Mouse (Mus musculus): Measurements from ENCODE around the gene Tnfrsf8. TPM values are rescaled to one million over a fixed set of nuclear protein-coding genes. Genes with fewer than 3 reads are reported as not detected.
A peak's percentile ranks its signal among the peaks of the same experiment; 100 is the strongest.

The Tnfrsf8 gene
- polyA plus RNA-seq, 1 experiment from 2014 or later = not detected

GRCm38 (mm10) chr4:145252611-145253010 is 62.4 kb downstream of the Tnfrsf8 start:
- Histone ChIP-seq H3K9me3 (ENCODE audit: control insufficient read depth, low read length) (no peaks in the 10 kb centered on the region), H3K4me2 (ENCODE audit: low read length) (no peak overlapping the region), H3K9ac (ENCODE audit: low read length) (no peak overlapping the region), H3K36me3 (ENCODE audit: control insufficient read depth, insufficient read depth, low read length) (no peaks in the 10 kb centered on the region), H3K4me3 (ENCODE audit: low read depth, low read length) (no peak overlapping the region), H3K4me1 (replicated peaks; ENCODE audit: control insufficient read depth, insufficient read depth, low read length) (no peaks in the 10 kb centered on the region), H3K27ac (ENCODE audit: low read depth) (no peak overlapping the region), H3K27me3 (replicated peaks; ENCODE audit: control insufficient read depth, insufficient read depth, low read length) (peaks cover under 1% of the 10 kb centered on the region; the same call in 1 of the 2 replicates)
- 90% methylated on average over 8 of the region's 8 CpGs for WGBS
- ATAC-seq (replicated peaks; ENCODE audit: low FRiP score, low TSS enrichment, low read depth) (no peak), DNase-seq (ENCODE audit: low spot score) (no peak)

GRCm38 (mm10) chr4:145251546-145251945 is 63.4 kb downstream of the Tnfrsf8 start:
- 94% methylated on average over 4 of the region's 4 CpGs for WGBS
- no peak for ATAC-seq (replicated peaks; ENCODE audit: low FRiP score, low TSS enrichment, low read depth)
- H3K36me3 ChIP-seq (ENCODE audit: control insufficient read depth, insufficient read depth, low read length) = no peaks in the 10 kb centered on the region
- H3K4me3 ChIP-seq (ENCODE audit: low read depth, low read length) = no peak overlapping the region
- no peak overlapping the region for H3K4me2 ChIP-seq (ENCODE audit: low read length)
- H3K27me3 ChIP-seq (replicated peaks; ENCODE audit: control insufficient read depth, insufficient read depth, low read length) = peaks cover 10% of the 10 kb centered on the region
- H3K4me1 ChIP-seq (replicated peaks; ENCODE audit: control insufficient read depth, insufficient read depth, low read length) = no peaks in the 10 kb centered on the region; the same call in 1 of the 2 replicates
- H3K9me3 ChIP-seq (ENCODE audit: control insufficient read depth, low read length) = no peaks in the 10 kb centered on the region
- no peak for DNase-seq (ENCODE audit: low spot score)
- H3K9ac ChIP-seq (ENCODE audit: low read length) = no peak overlapping the region
- no peak overlapping the region for H3K27ac ChIP-seq (ENCODE audit: low read depth)

- ATAC-seq (replicated peaks; ENCODE audit: low FRiP score, low TSS enrichment, low read depth) (peak; percentile 33; the same call in 1 of the 2 replicates), DNase-seq (ENCODE audit: low spot score) (no peak)
- no peak overlapping the region for H3K4me2 ChIP-seq (ENCODE audit: low read length)
- no peaks in the 10 kb centered on the region for H3K36me3 ChIP-seq (ENCODE audit: control insufficient read depth, insufficient read depth, low read length)
- no peaks in the 10 kb centered on the region; the same call in 1 of the 2 replicates for H3K4me1 ChIP-seq (replicated peaks; ENCODE audit: control insufficient read depth, insufficient read depth, low read length)
- peaks cover 23% of the 10 kb centered on the region for H3K27me3 ChIP-seq (replicated peaks; ENCODE audit: control insufficient read depth, insufficient read depth, low read length)
- no peak overlapping the region for H3K27ac ChIP-seq (ENCODE audit: low read depth)
- H3K4me3 ChIP-seq (ENCODE audit: low read depth, low read length) = no peak overlapping the region
- WGBS = 75% methylated on average over 4 of the region's 4 CpGs
- H3K9me3 ChIP-seq (ENCODE audit: control insufficient read depth, low read length) = no peaks in the 10 kb centered on the region
- H3K9ac ChIP-seq (ENCODE audit: low read length) = no peak overlapping the region
Measured at GRCm38 (mm10) chr4:145250002-145250401, 65.0 kb downstream of the Tnfrsf8 start.

GRCm38 (mm10) chr4:145247556-145247955 is 67.4 kb downstream of the Tnfrsf8 start:
- DNase-seq (ENCODE audit: low spot score) (no peak), ATAC-seq (replicated peaks; ENCODE audit: low FRiP score, low TSS enrichment, low read depth) (no peak)
- 70% methylated on average over 2 of the region's 2 CpGs for WGBS
- no peak overlapping the region for H3K4me3 ChIP-seq (ENCODE audit: low read depth, low read length)
- H3K36me3 ChIP-seq (ENCODE audit: control insufficient read depth, insufficient read depth, low read length) = no peaks in the 10 kb centered on the region
- peaks cover 23% of the 10 kb centered on the region for H3K27me3 ChIP-seq (replicated peaks; ENCODE audit: control insufficient read depth, insufficient read depth, low read length)
- H3K9ac ChIP-seq (ENCODE audit: low read length) = no peak overlapping the region
- H3K4me1 ChIP-seq (replicated peaks; ENCODE audit: control insufficient read depth, insufficient read depth, low read length) = no peaks in the 10 kb centered on the region; the same call in 1 of the 2 replicates
- no peak overlapping the region for H3K4me2 ChIP-seq (ENCODE audit: low read length)
- no peaks in the 10 kb centered on the region for H3K9me3 ChIP-seq (ENCODE audit: control insufficient read depth, low read length)
- H3K27ac ChIP-seq (ENCODE audit: low read depth) = no peak overlapping the region

- H3K9me3 ChIP-seq (ENCODE audit: control insufficient read depth, low read length) = no peaks in the 10 kb centered on the region
- WGBS = under 1% methylated on average over 47 of the region's 47 CpGs
- peak within 1 kb of the TSS; percentile 39 for H3K4me3 ChIP-seq (ENCODE audit: low read depth, low read length)
- H3K4me1 ChIP-seq (replicated peaks; ENCODE audit: control insufficient read depth, insufficient read depth, low read length) = no peaks in the 10 kb centered on the region; the same call in 1 of the 2 replicates
- H3K9ac ChIP-seq (ENCODE audit: low read length) = peak within 1 kb of the TSS; percentile 56
- peak; percentile 85 for ATAC-seq (replicated peaks; ENCODE audit: low FRiP score, low TSS enrichment, low read depth)
- H3K36me3 ChIP-seq (ENCODE audit: control insufficient read depth, insufficient read depth, low read length) = no peaks in the 10 kb centered on the region
- peak; percentile 81 for DNase-seq (ENCODE audit: low spot score)
- peaks cover 23% of the 10 kb centered on the region for H3K27me3 ChIP-seq (replicated peaks; ENCODE audit: control insufficient read depth, insufficient read depth, low read length)
- peak within 1 kb of the TSS; percentile 70 for H3K4me2 ChIP-seq (ENCODE audit: low read length)
- no peak within 1 kb of the TSS for H3K27ac ChIP-seq (ENCODE audit: low read depth)
Measured at GRCm38 (mm10) chr4:145246173-145247011, 68.6 kb downstream of the Tnfrsf8 start, which contains the start of gene Tnfrsf1b. TSS of gene Tnfrsf1b (minus strand) at chr4:145246870.

GRCm38 (mm10) chr4:145245581-145245980 is 69.4 kb downstream of the Tnfrsf8 start:
- WGBS = 88% methylated on average over 3 of the region's 3 CpGs
- peak overlapping the region; percentile 39; the same call in 1 of the 2 replicates for H3K4me3 ChIP-seq (ENCODE audit: low read depth, low read length)
- H3K27ac ChIP-seq (ENCODE audit: low read depth) = no peak overlapping the region
- no peak overlapping the region for H3K9ac ChIP-seq (ENCODE audit: low read length)
- no peaks in the 10 kb centered on the region; the same call in 1 of the 2 replicates for H3K4me1 ChIP-seq (replicated peaks; ENCODE audit: control insufficient read depth, insufficient read depth, low read length)
- no peaks in the 10 kb centered on the region for H3K9me3 ChIP-seq (ENCODE audit: control insufficient read depth, low read length)
- DNase-seq (ENCODE audit: low spot score) (no peak), ATAC-seq (replicated peaks; ENCODE audit: low FRiP score, low TSS enrichment, low read depth) (no peak)
- H3K27me3 ChIP-seq (replicated peaks; ENCODE audit: control insufficient read depth, insufficient read depth, low read length) = peaks cover 23% of the 10 kb centered on the region
- H3K4me2 ChIP-seq (ENCODE audit: low read length) = peak overlapping the region; percentile 70
- no peaks in the 10 kb centered on the region for H3K36me3 ChIP-seq (ENCODE audit: control insufficient read depth, insufficient read depth, low read length)

GRCm38 (mm10) chr4:145244676-145245075 is 70.3 kb downstream of the Tnfrsf8 start:
- WGBS = 90% methylated on average over 2 of the region's 2 CpGs

GRCm38 (mm10) chr4:145242719-145243350 is 72.1 kb downstream of the Tnfrsf8 start:
- no peaks in the 10 kb centered on the region for H3K9me3 ChIP-seq (ENCODE audit: control insufficient read depth, low read length)
- H3K4me1 ChIP-seq (replicated peaks; ENCODE audit: control insufficient read depth, insufficient read depth, low read length) = peaks cover 5% of the 10 kb centered on the region; the same call in 1 of the 2 replicates
- no peak for DNase-seq (ENCODE audit: low spot score)
- no peak for ATAC-seq (replicated peaks; ENCODE audit: low FRiP score, low TSS enrichment, low read depth)
- no peak overlapping the region for H3K4me3 ChIP-seq (ENCODE audit: low read depth, low read length)
- no peak overlapping the region for H3K27ac ChIP-seq (ENCODE audit: low read depth)
- no peak overlapping the region for H3K4me2 ChIP-seq (ENCODE audit: low read length)
- peaks cover 23% of the 10 kb centered on the region for H3K27me3 ChIP-seq (replicated peaks; ENCODE audit: control insufficient read depth, insufficient read depth, low read length)
- no peak overlapping the region for H3K9ac ChIP-seq (ENCODE audit: low read length)
- 43% methylated on average over 1 of the region's 1 CpGs for WGBS
- H3K36me3 ChIP-seq (ENCODE audit: control insufficient read depth, insufficient read depth, low read length) = no peaks in the 10 kb centered on the region

More at GRCm38 (mm10) chr4:145244676-145245075, 70.3 kb downstream of the Tnfrsf8 start:
- no peak overlapping the region for H3K27ac ChIP-seq (ENCODE audit: low read depth)
- ATAC-seq (replicated peaks; ENCODE audit: low FRiP score, low TSS enrichment, low read depth) = no peak
- no peaks in the 10 kb centered on the region; the same call in 1 of the 2 replicates for H3K4me1 ChIP-seq (replicated peaks; ENCODE audit: control insufficient read depth, insufficient read depth, low read length)
- H3K4me3 ChIP-seq (ENCODE audit: low read depth, low read length) = no peak overlapping the region
- no peaks in the 10 kb centered on the region for H3K9me3 ChIP-seq (ENCODE audit: control insufficient read depth, low read length)
- H3K27me3 ChIP-seq (replicated peaks; ENCODE audit: control insufficient read depth, insufficient read depth, low read length) = peaks cover 23% of the 10 kb centered on the region
- no peak overlapping the region for H3K4me2 ChIP-seq (ENCODE audit: low read length)
- H3K9ac ChIP-seq (ENCODE audit: low read length) = no peak overlapping the region
- no peaks in the 10 kb centered on the region for H3K36me3 ChIP-seq (ENCODE audit: control insufficient read depth, insufficient read depth, low read length)
- no peak for DNase-seq (ENCODE audit: low spot score)
